Mouse (Mus musculus) embryo, embryonic 9.5 days (tissue): ENCODE measurements around the gene Ly6g5c.
"Not testable (repeated sequence)": the region's sequence is repeated elsewhere in the genome, so short reads cannot be mapped to it uniquely, and the experiment has no call there.

Experiments used
- DNase-seq: peaks from one replicate; pipeline ENCODE4 v3.0.0-alpha.2; 2017; ENCODE audit errors: extremely low spot score

The Ly6g5c gene

GRCm38 (mm10) chr17:35106522-35106921 lies 1.6 kb upstream of the Ly6g5c start:
- DNase-seq: no peak

- no peak for DNase-seq
Measured at GRCm38 (mm10) chr17:35111774-35112173, 3.7 kb downstream of the Ly6g5c start.

- no peak for DNase-seq
Measured at GRCm38 (mm10) chr17:35115046-35116019, 7.3 kb downstream of the Ly6g5c start, which contains the start of gene Ly6g5b. TSS of gene Ly6g5b (minus strand) at chr17:35115428.

GRCm38 (mm10) chr17:35120745-35121142 lies 12.7 kb downstream of the Ly6g5c start:
- no peak for DNase-seq

GRCm38 (mm10) chr17:35121143-35121799 lies 13.2 kb downstream of the Ly6g5c start, which contains the start of gene Gpank1:
TSS of gene Gpank1 (plus strand) at chr17:35121455.
- peak; percentile 97 for DNase-seq

GRCm38 (mm10) chr17:35121871-35122303 lies 13.8 kb downstream of the Ly6g5c start, which contains the start of gene Csnk2b:
TSS of gene Csnk2b (minus strand) at chr17:35122053.
- DNase-seq: no peak

- not testable (repeated sequence) for DNase-seq
Measured at GRCm38 (mm10) chr17:35123287-35123686, 15.2 kb downstream of the Ly6g5c start.

- not testable (repeated sequence) for DNase-seq
Measured at GRCm38 (mm10) chr17:35124261-35124896, 16.3 kb downstream of the Ly6g5c start.

- DNase-seq: no peak
Measured at GRCm38 (mm10) chr17:35125081-35125480, 17.0 kb downstream of the Ly6g5c start.

GRCm38 (mm10) chr17:35125578-35125977 lies 17.5 kb downstream of the Ly6g5c start:
- DNase-seq: no peak

- DNase-seq: peak; percentile 80
Measured at GRCm38 (mm10) chr17:35126206-35126611, 18.1 kb downstream of the Ly6g5c start, which contains the start of gene D17H6S53E. TSS of gene D17H6S53E (plus strand) at chr17:35126373.

- DNase-seq: no peak
Measured at GRCm38 (mm10) chr17:35127017-35127416, 18.9 kb downstream of the Ly6g5c start.

GRCm38 (mm10) chr17:35128996-35129395 lies 20.9 kb downstream of the Ly6g5c start:
- DNase-seq: no peak

- no peak for DNase-seq
Measured at GRCm38 (mm10) chr17:35131038-35131437, 23.0 kb downstream of the Ly6g5c start.

GRCm38 (mm10) chr17:35131500-35132173 lies 23.6 kb downstream of the Ly6g5c start, which contains the start of gene Apom:
TSS of gene Apom (minus strand) at chr17:35132050.
- DNase-seq: no peak

GRCm38 (mm10) chr17:35132174-35132560 lies 24.1 kb downstream of the Ly6g5c start:
- no peak for DNase-seq

- no peak for DNase-seq
Measured at GRCm38 (mm10) chr17:35133517-35133916, 25.4 kb downstream of the Ly6g5c start.

- peak; percentile 96 for DNase-seq
Measured at GRCm38 (mm10) chr17:35134801-35135590, 26.9 kb downstream of the Ly6g5c start, which contains the start of gene Bag6. TSS of gene Bag6 (plus strand) at chr17:35135178.

GRCm38 (mm10) chr17:35135591-35136320 lies 27.7 kb downstream of the Ly6g5c start:
- DNase-seq: no peak

GRCm38 (mm10) chr17:35139269-35139668 lies 31.2 kb downstream of the Ly6g5c start:
- no peak for DNase-seq
